Mouse (Mus musculus) megakaryocyte, embryonic 14.5 days (primary cell): ENCODE results near the gene Tex33.

Experiments used
- FLI1 ChIP-seq: IDR thresholded peaks from 2 replicates; pipeline ENCODE4 v1.6.1; 2012; ENCODE audit warnings: low read length, inconsistent platforms, mixed read lengths
- GATA1 ChIP-seq: IDR thresholded peaks from 3 replicates; pipeline ENCODE4 v1.6.1; 2012; ENCODE audit warnings: mixed read lengths, low read length, inconsistent platforms, borderline replicate concordance

DNA sequence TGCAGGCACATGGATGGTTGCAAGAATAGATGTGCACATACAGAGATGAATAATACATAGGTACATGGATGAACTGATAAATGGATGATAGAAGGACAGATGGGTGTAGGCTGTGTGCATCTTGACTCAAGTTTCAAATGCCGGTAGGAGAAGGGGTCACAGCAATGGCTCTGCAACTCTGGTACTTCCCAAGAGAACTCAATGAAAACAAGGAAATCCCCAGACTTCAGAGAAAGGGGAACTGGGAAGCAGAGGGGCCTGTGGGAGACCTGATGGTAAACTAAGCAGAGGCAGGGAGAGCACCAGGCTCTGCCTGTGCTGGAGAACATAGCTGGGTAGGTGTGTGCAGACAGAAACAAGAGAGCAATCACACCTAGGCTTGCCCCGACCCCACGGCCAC, 61.3 kb downstream of the Tex33 start:
- TF ChIP-seq GATA1 (no peak), FLI1 (no peak)
